Mouse (Mus musculus) mouse embryonic stem cell (cell line): ENCODE measurements around the gene Wdr73.

ENCODE experiments used
- in situ Hi-C, 2 experiments: fragments of 300-500 bp; cut with MboI; formaldehyde crosslinking; loops; 1 replicate in 1 of 2; 3 replicates in 1 of 2; pipeline ENCODE4 v1.14.3; 2019 to 2020; ENCODE audit warnings: low sequenced_read_pairs in 2 of 2, low pct_unique_long_range_greater_than_20kb in 1 of 2, mixed read lengths in 1 of 2; ENCODE audit not compliant: unreplicated experiment in 1 of 2

Gene Wdr73

DNA sequence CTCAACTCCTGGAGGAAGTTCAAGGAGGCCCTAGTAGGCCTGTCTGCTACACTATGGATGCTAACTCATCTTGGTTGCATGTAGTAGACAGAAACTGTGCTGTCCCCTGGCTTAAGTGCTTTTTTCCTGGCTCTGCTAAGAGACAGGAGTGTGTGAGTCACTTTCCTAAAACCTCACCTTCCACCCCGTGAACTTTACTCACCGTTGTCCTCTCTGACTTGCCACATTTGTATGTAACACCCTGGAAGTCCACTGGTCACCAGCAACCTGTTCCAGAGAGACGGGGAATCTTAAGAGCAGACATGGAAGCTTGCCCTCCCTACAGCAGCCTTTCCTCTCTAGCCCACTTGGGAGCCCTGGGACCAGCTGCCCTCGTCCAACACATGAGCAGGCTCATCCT is 3.3 kb downstream of the Wdr73 start:
- in situ Hi-C loops = loop anchor here (25.0 kb wide), 2 partner anchors 265 to 415 kb away; no protein-coding TSS in a partner anchor

DNA sequence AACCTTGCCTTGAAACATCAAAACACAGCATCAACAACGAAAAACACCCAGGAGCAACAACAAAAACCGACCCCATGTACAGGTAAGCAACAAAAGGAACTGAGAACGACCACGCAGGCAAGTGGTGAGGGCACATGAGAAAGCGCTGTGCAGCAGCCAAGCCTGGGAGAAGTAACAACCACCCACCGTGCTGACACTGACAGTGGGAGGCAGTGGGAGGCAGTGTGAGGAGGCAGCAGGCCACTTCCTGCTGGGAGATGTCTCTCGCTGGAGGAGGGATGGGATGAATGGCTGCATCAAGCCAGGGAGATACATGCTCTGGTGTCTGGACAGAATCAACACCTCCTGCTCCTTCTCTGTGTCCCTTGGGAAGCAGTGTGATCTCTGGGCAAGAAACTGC is 3.9 kb downstream of the Wdr73 start:
- in situ Hi-C loops = loop anchor here (25.0 kb wide), 2 partner anchors 265 to 415 kb away; no protein-coding TSS in a partner anchor

DNA sequence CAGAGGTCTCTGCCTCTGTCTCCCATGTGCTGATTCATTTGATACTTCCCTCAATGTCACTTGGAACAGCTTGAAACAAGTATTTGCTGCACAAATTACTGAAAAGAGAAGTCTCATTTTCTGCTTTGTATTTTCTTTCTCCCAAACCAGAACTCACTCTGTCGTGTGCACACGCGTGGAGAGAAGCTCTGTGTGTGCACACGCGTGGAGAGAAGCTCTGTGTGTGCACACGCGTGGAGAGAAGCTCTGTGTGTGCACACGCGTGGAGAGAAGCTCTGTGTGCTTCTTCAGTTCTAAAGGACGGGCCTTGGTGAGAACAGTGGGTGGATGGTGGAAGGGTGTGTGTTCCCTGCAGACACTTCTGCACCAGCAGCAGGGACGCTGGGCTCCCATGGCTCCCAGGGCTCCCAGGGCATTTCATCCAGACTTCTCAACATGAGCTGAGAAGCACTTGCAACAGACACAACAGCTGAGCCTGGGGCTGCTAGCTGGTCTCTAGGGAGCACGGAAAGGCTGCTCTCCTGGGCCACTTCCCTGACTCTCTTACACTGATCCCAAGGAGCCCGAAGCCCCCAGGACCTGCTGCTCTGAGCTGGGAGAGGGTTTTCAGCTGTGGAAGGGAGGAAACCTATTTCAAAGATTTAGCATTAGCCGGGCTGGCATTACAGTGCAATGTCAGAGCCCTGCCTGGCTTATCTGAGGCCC is 6.1 kb downstream of the Wdr73 start:
- in situ Hi-C loops = loop anchor here (25.0 kb wide), 2 partner anchors 267 to 417 kb away; no protein-coding TSS in a partner anchor

DNA sequence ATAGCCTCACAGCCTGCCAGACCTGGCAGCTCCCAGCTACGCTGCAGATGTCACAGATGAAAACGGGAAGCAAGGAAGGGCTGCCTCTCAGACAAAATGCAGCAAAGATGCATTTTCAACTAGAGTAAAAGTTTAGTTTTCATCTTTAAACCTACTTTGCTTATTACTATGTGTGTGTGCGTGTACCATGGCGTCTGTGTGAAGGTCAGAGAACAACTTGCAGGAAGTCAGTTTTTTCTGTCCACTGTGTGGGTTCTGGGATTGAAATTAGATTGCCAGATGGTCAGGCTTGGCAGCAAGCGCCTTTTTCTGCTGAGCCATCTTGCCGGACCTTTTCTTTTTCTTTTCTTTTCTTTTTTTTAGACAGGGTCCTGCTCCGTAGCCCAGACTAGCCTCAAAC is 6.9 kb downstream of the Wdr73 start:
- in situ Hi-C loops = loop anchor here (25.0 kb wide), 2 partner anchors 268 to 418 kb away; no protein-coding TSS in a partner anchor

DNA sequence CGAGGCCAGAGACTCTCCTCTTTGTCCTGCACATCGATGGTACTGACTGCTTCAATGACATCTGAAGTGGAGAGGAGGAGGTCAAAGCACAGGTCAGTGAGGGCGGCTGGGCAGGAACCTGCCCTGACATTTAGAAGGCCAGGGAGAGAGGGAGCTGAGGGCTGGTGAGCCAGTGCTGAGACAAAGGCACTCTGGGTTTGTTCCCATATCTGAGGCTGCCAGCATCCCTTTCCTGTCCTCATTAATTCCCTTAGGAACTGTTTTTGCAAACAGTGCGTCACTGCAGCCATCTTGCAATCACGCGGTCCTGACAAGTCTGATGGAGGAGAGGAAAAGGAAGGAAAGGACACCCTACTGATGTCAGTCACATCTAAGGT is 7.3 kb downstream of the Wdr73 start:
- in situ Hi-C loops = loop anchor here (25.0 kb wide), 2 partner anchors 269 to 419 kb away; no protein-coding TSS in a partner anchor

DNA sequence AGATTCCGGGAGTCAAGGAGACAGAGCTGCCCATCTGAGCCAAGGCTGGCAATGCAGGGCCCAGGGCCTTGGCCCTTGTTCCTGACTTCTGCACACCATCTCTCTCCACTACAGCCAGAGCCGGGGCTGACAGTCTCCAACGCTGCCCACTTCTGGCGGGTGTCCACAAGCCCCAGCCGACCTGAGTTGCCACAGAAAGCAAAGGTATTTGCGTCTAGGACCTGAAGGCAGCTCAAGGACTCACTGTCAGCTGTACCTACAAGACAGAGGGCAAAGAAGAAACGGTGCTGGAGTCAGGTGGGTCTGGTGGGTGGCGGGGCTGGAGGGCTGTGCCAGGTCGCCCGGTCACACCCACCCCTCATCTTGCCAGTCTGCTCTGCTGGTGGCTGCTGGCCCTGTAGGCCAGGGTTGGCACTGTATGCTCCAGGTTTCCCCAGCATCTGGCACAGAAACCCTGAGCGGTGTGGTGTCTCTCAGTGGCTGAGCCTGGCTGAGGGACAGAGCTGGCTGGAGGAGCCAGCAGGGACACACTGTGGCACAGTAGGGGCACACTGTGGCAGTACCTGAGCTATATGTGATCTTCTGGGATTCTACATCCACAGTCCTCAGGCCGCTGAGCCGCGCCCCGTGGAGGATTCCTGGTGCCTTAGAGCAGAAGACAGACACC is 7.8 kb downstream of the Wdr73 start:
- in situ Hi-C loops = loop anchor here (25.0 kb wide), 2 partner anchors 269 to 419 kb away; no protein-coding TSS in a partner anchor

DNA sequence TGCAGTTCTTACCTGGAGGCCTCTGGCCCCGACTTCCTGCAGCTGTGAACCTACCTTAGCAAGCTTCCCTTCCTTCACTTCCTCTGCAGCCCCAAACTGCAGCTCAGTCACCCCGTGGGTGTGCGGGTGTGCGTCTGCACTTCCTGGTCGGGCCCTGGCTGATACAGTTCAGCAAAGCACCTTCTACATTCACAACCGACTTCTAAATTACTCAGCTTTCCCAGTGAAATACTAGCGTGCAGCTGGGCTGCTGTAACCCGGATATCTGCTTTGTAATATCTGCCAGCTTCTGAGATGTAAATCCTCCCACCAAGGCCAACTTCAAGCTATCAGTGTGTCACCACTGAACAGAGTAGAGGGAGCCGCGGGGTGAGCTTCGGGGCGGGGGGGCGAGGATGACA is 11.2 kb downstream of the Wdr73 start:
- in situ Hi-C loops = loop anchor here (10.0 to 25.0 kb wide), 4 partner anchors 175 to 422 kb away; no protein-coding TSS in a partner anchor

DNA sequence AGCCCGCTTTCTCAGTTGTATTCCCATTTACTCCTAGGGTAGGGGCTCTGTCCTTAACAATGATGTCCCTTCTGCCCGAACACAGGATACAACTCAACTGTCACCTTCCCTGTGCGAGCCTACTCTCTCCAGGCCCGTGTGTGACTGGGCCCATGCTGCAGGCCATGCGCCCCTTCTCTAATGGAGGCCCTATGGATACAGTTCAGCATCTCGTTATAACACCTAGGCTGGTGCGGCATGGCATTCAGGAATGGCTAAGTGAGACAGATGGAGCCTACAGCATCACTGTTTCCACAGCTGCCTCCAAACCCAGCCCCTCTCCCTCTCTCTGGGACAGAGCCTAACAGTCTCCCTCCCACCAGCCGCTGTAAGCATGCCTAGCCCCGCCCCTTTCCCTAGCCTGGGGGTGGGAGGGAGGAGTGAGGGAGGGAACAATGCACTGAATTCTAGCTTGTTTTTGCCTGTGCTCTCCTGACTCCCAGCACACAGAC is 12.0 kb downstream of the Wdr73 start:
- in situ Hi-C loops = loop anchor here (10.0 to 25.0 kb wide), 4 partner anchors 176 to 423 kb away; no protein-coding TSS in a partner anchor

DNA sequence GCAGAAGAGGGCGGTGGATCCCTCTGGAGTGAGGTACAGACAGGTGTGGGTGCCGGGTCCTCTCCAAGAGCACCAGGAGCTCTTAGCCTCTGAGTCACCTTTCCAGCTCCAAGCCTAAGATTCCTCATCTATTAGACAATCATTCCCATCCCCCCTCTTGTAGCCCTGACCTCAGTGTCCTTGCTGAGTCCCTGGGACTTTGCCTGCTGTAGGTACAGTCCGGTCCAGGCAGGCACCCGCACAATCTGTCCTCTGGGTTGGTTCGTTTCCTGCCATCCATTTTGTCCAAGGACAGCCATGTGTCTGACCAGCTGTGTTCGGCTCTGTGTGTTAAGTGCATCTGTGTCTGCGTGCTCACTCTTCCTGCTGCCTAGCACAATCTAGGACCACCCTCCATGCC is 12.5 kb downstream of the Wdr73 start:
- in situ Hi-C loops = loop anchor here (10.0 to 25.0 kb wide), 4 partner anchors 176 to 424 kb away; no protein-coding TSS in a partner anchor

DNA sequence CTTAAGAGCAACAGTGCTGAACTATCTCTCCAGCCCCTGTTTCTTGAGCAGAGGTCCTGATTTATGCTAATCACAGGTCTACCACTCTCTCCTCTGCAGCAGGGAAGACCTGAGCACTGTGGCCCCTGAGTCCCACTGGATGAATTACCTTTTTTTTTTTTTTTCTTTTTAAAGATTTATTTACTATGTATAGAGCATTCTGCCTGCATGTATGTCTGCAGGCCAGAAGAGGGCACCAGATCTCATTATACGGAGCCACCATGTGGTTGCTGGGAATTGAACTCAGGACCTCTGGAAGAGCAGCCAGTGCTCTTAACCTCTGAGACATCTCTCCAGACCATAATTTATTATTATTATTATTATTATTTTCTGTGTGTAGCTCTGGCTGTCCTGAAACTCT is 15.4 kb downstream of the Wdr73 start:
- in situ Hi-C loops = loop anchor here (10.0 to 25.0 kb wide), 4 partner anchors 179 to 427 kb away; no protein-coding TSS in a partner anchor

DNA sequence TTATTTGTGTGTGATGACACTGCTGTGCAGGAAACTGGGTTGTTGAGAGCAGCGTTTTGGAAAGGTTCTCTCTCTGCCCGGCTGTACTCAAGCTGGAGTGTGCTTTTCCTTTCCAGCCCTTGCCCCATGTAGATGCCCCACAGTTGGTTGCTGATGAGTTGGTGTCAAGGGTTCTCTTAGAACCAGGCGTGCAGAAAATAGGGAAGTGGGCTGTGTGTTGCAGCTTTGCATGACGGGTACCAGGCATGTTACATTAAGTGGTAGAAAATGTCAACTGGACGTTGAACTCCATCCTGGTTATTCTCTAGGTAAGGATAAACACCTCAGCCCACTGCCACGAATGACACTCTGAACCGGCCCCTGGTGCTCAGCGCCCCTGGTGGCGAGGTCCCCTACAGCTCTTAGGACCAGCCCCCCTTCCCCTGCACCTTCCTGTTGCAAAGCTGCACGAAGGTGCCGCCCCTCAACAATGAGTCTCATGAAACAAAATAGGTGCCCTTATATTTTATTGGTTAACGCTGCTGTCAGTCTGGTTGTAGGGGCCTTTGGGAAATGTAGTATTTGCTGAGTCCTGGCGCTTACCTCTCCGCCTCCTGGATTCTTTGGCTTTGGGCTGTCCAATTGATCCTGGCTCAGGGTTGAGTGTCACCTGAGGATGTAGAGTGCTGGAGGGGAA is 18.1 kb downstream of the Wdr73 start:
- in situ Hi-C loops = loop anchor here (10.0 to 25.0 kb wide), 4 partner anchors 182 to 429 kb away; no protein-coding TSS in a partner anchor

DNA sequence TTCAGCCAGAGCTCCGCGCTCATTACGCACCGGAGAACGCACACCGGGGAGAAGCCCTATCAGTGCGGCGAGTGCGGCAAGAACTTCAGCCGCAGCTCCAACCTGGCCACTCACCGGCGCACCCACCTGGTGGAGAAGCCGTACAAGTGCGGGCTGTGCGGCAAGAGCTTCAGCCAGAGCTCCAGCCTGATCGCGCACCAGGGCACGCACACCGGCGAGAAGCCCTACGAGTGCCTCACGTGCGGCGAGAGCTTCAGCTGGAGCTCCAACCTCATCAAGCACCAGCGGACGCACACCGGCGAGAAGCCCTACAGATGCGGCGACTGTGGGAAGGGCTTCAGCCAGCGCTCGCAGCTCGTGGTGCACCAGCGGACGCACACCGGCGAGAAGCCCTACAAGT is 25.3 kb downstream of the Wdr73 start:
- in situ Hi-C loops = loop anchor here (25.0 kb wide), 2 partner anchors 287 to 437 kb away; no protein-coding TSS in a partner anchor

DNA sequence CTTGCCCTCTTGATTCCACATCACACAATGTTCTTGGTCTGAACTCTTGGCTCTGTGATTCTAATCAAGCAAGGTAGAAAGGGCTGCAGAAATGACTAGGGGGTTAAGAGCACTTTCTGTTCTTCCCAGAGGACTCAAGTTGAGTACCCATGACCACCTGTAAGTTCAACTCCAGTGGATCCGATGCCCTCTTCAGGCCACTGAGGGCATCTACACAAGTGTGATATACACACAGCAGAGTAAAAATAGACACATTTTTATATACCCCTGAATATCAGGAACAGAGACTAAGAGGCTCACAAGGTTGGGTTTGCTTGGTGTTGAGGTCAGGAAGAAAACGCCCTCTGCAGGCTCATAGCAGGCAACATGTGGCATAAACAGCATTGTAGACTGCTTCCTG is 27.4 kb downstream of the Wdr73 start:
- in situ Hi-C loops = loop anchor here in 1 of 2 experiments (25.0 kb wide), 1 partner anchor 486 kb away; the partner anchor contains the start of gene Fes

DNA sequence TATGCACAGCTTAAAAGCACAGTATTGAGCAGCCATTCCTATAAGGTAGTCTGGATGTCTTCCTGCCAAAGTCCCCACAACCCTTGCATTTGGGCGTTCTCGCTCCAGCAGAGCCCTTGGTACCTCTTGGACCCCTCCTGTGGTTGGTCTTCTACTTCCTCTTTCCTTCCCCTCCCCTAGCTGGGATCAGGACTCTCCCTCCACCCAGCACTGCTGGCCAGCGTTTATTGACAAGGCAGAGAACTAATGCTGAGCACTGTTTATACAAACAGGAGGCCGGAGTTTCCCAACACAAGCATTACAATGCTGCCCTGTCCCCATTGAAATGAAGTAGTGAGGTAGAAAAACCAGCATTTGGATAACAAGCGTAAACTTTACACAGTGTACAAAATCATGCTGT is 28.0 kb downstream of the Wdr73 start:
- in situ Hi-C loops = loop anchor here in 1 of 2 experiments (25.0 kb wide), 1 partner anchor 486 kb away; the partner anchor contains the start of gene Fes

DNA sequence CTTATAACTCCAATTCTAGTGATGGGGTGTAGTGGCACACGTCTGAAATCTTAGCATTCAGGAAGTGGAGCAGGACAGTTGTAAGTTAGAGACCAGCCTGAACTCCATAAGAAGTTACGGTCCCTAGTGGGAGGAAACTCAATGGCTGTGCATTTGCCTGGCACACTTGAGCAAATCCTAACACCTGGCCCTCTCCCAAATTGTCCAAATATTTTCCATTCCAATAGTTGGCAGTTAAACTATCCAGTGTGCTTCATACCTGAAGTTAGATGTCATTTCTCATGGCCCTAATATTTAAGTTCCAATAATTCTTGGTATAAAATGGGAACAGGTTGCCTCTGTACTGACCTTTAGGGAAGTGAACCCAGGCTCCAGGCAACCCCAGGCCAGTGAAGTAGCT is 32.4 kb downstream of the Wdr73 start:
- in situ Hi-C loops = loop anchor here in 1 of 2 experiments (25.0 kb wide), 1 partner anchor 481 kb away; the partner anchor contains the start of gene Fes

DNA sequence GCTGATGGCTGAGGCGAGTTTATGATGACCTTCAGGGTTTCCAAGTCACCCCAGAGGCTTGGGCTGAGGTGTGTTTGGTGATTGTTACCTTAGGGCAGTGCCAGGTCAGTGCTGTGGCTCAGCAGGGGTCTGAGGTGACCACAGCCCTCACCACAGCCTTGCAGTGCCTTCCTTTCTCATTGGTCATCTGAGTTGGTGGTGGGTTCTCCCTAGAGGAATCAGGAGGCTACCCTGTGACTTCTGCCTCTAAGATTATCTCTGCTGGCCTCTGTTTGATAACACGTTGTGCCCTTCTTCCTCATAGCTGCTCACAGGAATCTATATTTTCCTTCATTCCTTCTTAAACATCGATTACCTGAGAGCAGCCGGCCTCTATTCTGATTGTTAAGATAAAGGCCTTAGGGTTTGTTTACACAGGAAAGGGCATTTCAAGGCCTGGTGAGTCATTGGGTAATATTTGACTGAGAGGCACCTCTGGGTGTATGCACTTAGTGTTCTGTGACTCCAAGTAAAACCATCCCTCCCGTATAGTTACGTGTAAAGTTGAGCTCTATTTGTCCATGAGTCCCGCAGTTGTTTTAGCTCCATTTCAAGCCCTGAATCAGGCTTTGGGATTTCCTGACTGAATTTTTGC is 34.4 kb downstream of the Wdr73 start:
- in situ Hi-C loops = loop anchor here in 1 of 2 experiments (25.0 kb wide), 1 partner anchor 479 kb away; the partner anchor contains the start of gene Fes

DNA sequence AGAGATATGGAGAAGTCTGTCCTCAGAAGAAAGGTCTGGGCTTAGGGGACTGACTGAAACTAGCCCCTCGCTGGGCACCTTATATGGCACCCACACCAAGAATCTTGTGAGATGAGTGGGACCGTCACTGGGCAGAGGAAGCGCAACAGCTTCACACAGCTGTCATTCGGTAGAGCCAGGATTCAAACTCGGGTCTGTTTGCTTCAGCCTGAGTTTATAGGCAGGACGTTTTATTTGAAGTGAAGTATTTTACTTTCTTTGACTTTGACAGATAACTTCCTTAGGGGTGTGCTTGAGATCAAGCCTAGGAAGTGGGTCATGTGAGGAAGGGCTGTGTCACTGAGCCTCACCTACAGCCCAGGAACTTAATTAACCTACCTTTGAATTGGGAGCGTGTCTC is 35.5 kb downstream of the Wdr73 start:
- in situ Hi-C loops = loop anchor here in 1 of 2 experiments (25.0 kb wide), 1 partner anchor 478 kb away; the partner anchor contains the start of gene Fes

DNA sequence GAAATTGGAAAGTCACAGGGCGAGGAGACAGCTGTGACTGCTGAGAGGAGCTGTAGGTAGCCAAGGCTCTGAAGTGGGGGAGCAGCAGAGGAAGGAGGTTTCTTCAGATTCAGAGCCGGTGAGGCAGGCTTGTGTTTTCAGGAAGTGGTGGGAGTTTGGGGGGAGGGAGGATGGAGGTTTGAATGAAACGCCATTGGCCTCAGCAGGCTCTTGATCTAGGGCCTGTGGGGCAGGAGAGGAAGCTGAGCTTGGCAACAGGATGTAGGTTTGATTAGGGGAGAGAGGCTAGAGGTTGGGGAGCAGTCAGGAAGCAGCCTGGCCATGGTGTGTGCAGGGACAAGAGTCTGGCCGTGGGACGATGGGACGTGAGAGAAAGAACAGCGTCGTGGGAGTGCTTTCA is 36.2 kb downstream of the Wdr73 start:
- in situ Hi-C loops = loop anchor here in 1 of 2 experiments (25.0 kb wide), 1 partner anchor 478 kb away; the partner anchor contains the start of gene Fes
